In genomic region chr1:51596935-51597820, GRCm38 (mm10) we compare ENCODE assay signal across 8 mouse cellular contexts.
DNase-seq lines count a peak whose midpoint lies in the region; ATAC-seq and TF ChIP-seq lines count a peak whose summit lies in the region.

No protein-coding gene starts in this region.

- peak; percentile 74 for ATAC-seq in common myeloid progenitor, adult 5-6 weeks (replicated peaks; ENCODE audit: low read depth, poor library complexity, severe bottlenecking)
- ATAC-seq in megakaryocyte, adult 5-6 weeks (ENCODE audit: poor library complexity, severe bottlenecking), result peak; percentile 80

- TF ChIP-seq CTCF in left cerebral cortex, adult 2 months (IDR thresholded peaks at IDR 0.05), result peak; percentile 92

- no peak overlapping the region for H3K4me3 ChIP-seq in left cerebral cortex, adult 2 months

- DNase-seq in ZHBTc4 (ENCODE audit: low read depth, low spot score), result peak; percentile 89
- peak; percentile 51 to 64 for DNase-seq in gastrocnemius, adult 8-10 months (ENCODE audit: low spot score in 2 of 2)
- peak; percentile 85 for DNase-seq in hindlimb bud, embryonic 11.5 days (ENCODE audit: extremely low spot score, low read depth, low spot score)
- DNase-seq in left cerebral cortex, adult 2 months (ENCODE audit: extremely low spot score in 1 of 2, low spot score in 2 of 2), result peak; percentile 84 to 86
- DNase-seq in right cerebral cortex, adult 2 months (ENCODE audit: low spot score in 2 of 2), result peak; percentile 92 to 96
- peak; percentile 23 for DNase-seq in urinary bladder, postnatal 10 days (ENCODE audit: low spot score)

- intact Hi-C loops in left cerebral cortex, adult 2 months (cut with DNase I), result loop anchor here (1.0 to 5.0 kb wide), 4 partner anchors 132 to 670 kb away; no protein-coding TSS in a partner anchor

- H3K27ac ChIP-seq in left cerebral cortex, adult 2 months, result no peak overlapping the region

Comparison
In these comparisons a context has a peak if more than half of its experiments do, and no peak if none do; other contexts are left out.
1. DNase-seq: peak in every context shown above with its lines; median percentile 94 in right cerebral cortex, adult 2 months; 89 in ZHBTc4; 85 in hindlimb bud, embryonic 11.5 days; 85 in left cerebral cortex, adult 2 months; 58 in gastrocnemius, adult 8-10 months; 23 in urinary bladder, postnatal 10 days.